Mouse (Mus musculus): Measurements from ENCODE around the gene Tex30. TPM values are rescaled to one million over a fixed set of nuclear protein-coding genes. Genes with fewer than 3 reads are reported as not detected.
"Not testable (repeated sequence)": the region's sequence is repeated elsewhere in the genome, so short reads cannot be mapped to it uniquely, and the experiment has no call there.

The Tex30 gene
- polyA plus RNA-seq, 1 experiment: 6.0 TPM

DNA sequence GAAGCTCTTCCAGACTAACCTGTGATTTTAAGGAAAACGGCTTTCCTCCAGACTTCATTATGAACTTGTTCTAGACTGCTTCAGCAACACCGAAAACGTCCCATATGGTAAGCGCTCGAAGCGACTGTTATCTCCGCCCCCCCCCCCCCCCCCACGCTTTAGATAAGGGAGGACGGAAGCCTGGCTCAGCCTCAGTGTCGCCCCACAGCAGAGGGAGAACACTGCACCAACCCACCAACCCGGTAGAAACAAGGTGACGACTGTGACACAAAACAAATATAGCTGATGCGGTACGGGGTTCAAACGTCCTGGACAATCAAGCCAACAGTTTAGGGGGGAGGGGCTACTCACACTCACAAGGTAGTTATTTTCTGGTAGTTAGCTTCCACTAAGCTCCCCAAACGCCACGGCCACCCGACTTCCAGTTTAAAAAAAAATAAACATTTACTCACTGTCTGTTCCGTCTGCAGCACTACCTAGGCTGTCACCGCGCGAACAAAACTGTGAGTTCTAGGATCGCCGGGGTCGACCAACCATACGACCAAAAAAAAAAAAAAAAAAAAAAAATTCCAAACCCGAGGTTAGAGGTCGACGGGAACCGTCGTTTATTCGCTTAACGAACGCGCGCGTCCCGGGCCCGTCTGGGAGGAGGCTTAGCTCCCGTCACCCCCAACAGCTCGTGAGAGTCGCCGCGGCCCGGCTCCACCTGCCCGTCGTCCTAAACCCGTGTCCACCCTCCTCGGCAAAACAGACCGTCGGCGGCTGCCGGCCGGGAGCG lies 604 bp downstream of the Tex30 start:
- no peak for TF ChIP-seq POLR2A (IDR thresholded peaks at IDR 0.05; ENCODE audit: low read depth, low read length)
- TF ChIP-seq CTCF (conservative IDR thresholded peaks at IDR 0.05; ENCODE audit: insufficient read depth, insufficient read length, low read depth, low read length): no peak
- Histone ChIP-seq H3K36me3 (ENCODE audit: control insufficient read depth, insufficient read depth, low read length) (no peaks in the 10 kb centered on the region), H3K4me1 (ENCODE audit: control insufficient read depth, insufficient read depth, low read length) (no peaks in the 10 kb centered on the region), H3K27ac (ENCODE audit: insufficient read depth, low read depth, low read length) (no peak overlapping the region), H3K27me3 (replicated peaks; ENCODE audit: control insufficient read depth, insufficient read depth, low read length) (no peaks in the 10 kb centered on the region), H3K4me3 (ENCODE audit: insufficient read depth, low read depth, low read length) (peak overlapping the region; percentile 69)
- WGBS: under 1% methylated on average over 55 of the region's 55 CpGs
- DNase-seq: peak; percentile 40

DNA sequence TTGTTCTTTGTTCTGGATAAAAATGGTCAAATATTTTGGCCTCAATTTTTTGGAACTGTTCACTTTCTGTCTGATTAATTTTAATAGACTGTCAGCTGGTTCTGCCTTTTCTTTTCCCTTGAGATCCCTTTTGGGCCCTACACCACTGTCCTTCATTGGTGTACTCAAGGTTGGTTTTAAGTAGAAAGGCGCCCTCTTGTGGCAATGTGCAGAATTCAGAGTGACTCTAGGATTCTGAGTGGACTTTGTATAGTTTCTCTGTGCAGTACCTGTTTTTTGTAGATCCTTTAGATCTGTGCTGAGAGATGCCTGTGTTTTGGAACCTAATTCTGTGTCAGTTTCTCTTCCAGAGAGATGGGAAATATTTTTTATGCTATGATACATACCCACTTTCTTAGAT lies 37.6 kb downstream of the Tex30 start:
- no peak overlapping the region for H3K27ac ChIP-seq (ENCODE audit: insufficient read depth, low read depth, low read length)
- no peaks in the 10 kb centered on the region for H3K4me1 ChIP-seq (ENCODE audit: control insufficient read depth, insufficient read depth, low read length)
- H3K27me3 ChIP-seq (replicated peaks; ENCODE audit: control insufficient read depth, insufficient read depth, low read length): no peaks in the 10 kb centered on the region; the same call in 1 of the 2 replicates
- WGBS: 0% methylated on average over 1 of the region's 1 CpGs
- no peaks in the 10 kb centered on the region for H3K36me3 ChIP-seq (ENCODE audit: control insufficient read depth, insufficient read depth, low read length)
- peak; percentile 67 for DNase-seq
- no peak overlapping the region for H3K4me3 ChIP-seq (ENCODE audit: insufficient read depth, low read depth, low read length)
- TF ChIP-seq POLR2A (IDR thresholded peaks at IDR 0.05; ENCODE audit: low read depth, low read length): no peak
- no peak for TF ChIP-seq CTCF (conservative IDR thresholded peaks at IDR 0.05; ENCODE audit: insufficient read depth, insufficient read length, low read depth, low read length)

DNA sequence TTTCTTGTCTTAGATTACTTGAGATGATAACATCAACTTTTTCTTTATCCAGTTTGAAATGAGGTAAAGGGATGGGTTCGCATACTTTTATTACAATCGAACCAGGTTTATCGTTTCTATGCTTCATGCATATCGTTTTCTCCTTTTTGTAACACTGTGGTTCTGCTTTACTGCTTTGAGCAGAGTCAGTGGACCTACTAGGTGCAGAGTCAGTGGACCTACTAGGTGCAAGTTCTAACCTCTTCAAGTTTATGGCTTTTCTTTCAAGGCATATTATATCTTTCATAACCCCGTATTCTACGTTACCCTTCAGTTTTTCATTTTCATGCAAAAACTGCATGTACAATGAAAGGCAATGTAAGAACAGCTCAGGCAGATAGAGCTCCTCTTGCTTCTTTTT lies 38.8 kb downstream of the Tex30 start:
- 95% methylated on average over 6 of the region's 6 CpGs for WGBS
- Histone ChIP-seq H3K4me1 (ENCODE audit: control insufficient read depth, insufficient read depth, low read length) (no peaks in the 10 kb centered on the region), H3K27me3 (replicated peaks; ENCODE audit: control insufficient read depth, insufficient read depth, low read length) (no peaks in the 10 kb centered on the region; the same call in 1 of the 2 replicates), H3K36me3 (ENCODE audit: control insufficient read depth, insufficient read depth, low read length) (no peaks in the 10 kb centered on the region), H3K4me3 (ENCODE audit: insufficient read depth, low read depth, low read length) (no peak overlapping the region), H3K27ac (ENCODE audit: insufficient read depth, low read depth, low read length) (no peak overlapping the region)
- TF ChIP-seq CTCF (conservative IDR thresholded peaks at IDR 0.05; ENCODE audit: insufficient read depth, insufficient read length, low read depth, low read length) (no peak), POLR2A (IDR thresholded peaks at IDR 0.05; ENCODE audit: low read depth, low read length) (no peak)
- DNase-seq: no peak

DNA sequence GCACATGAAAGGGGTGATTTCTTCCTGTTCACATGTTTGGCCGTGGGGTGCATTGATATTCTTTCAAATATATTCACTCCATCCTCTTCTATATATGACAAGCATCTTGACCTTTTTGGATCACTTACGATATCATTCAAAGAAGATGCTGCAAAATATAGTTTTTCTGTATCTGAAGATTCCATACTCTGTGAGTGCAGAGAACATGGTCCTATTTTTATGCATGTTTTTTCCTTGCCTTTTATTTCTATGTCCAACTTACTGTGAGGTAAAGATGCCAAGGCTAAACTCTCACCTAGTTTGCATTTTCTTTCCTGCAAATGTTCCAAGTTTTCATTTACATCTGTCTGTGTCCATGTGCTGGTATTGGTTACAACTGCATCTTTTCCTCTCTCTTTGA lies 40.4 kb downstream of the Tex30 start, which contains the start of gene Gm8251:
Gene Gm8251 (minus strand): TSS at position 101 of the 400 bp plus-strand sequence.
- Histone ChIP-seq H3K36me3 (ENCODE audit: control insufficient read depth, insufficient read depth, low read length) (no peaks in the 10 kb centered on the region), H3K4me3 (ENCODE audit: insufficient read depth, low read depth, low read length) (no peak within 1 kb of the TSS), H3K27ac (ENCODE audit: insufficient read depth, low read depth, low read length) (no peak within 1 kb of the TSS), H3K27me3 (replicated peaks; ENCODE audit: control insufficient read depth, insufficient read depth, low read length) (no peaks in the 10 kb centered on the region; the same call in 1 of the 2 replicates), H3K4me1 (ENCODE audit: control insufficient read depth, insufficient read depth, low read length) (no peaks in the 10 kb centered on the region)
- TF ChIP-seq POLR2A (IDR thresholded peaks at IDR 0.05; ENCODE audit: low read depth, low read length) (no peak), CTCF (conservative IDR thresholded peaks at IDR 0.05; ENCODE audit: insufficient read depth, insufficient read length, low read depth, low read length) (no peak)
- no peak for DNase-seq
- WGBS: 94% methylated on average over 2 of the region's 2 CpGs

DNA sequence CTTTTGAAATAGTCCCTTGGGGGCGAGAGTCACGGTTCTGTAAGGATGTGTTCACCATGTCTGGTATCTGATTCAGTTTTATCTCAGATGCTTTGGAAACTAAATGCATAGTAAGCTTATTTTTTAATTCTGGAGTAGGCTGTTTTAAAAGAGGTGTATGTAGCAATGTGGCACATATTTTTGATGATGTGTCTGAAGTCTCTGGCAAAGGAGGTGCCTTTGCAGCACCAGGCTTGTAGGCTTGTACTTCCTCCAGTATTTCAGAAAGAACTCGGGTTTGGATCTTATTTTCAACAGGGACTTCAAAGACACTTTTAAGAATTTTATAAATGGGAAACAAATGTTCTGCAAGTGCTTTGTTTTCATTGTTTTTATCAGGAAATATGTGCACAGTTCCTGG lies 44.4 kb downstream of the Tex30 start:
- Histone ChIP-seq H3K27me3 (replicated peaks; ENCODE audit: control insufficient read depth, insufficient read depth, low read length) (no peaks in the 10 kb centered on the region), H3K4me3 (ENCODE audit: insufficient read depth, low read depth, low read length) (no peak overlapping the region), H3K36me3 (ENCODE audit: control insufficient read depth, insufficient read depth, low read length) (no peaks in the 10 kb centered on the region), H3K4me1 (ENCODE audit: control insufficient read depth, insufficient read depth, low read length) (no peaks in the 10 kb centered on the region), H3K27ac (ENCODE audit: insufficient read depth, low read depth, low read length) (no peak overlapping the region)
- TF ChIP-seq CTCF (conservative IDR thresholded peaks at IDR 0.05; ENCODE audit: insufficient read depth, insufficient read length, low read depth, low read length) (no peak), POLR2A (IDR thresholded peaks at IDR 0.05; ENCODE audit: low read depth, low read length) (no peak)
- no peak for DNase-seq
- 81% methylated on average over 3 of the region's 3 CpGs for WGBS

DNA sequence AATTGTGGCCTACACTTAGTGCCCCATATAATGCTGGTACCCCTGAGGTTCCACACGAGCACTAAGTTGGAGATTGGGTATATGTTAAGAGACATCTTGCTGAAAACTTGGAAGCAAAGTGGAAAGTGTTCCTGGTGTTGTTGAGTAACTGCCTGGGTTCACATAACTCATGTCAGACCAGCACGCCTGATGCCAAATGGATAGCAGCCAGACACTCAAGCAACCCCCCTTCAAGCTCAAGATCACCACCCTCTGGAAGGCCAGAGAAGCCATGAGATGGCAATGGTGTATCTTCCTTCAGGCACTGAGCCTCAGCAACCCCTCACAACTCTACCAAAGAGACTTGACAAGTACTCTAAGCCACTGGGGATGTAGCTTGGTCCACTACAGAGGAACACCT lies 55.7 kb downstream of the Tex30 start:
- 67% methylated on average over 2 of the region's 2 CpGs for WGBS
- Histone ChIP-seq H3K4me3 (ENCODE audit: insufficient read depth, low read depth, low read length) (no peak overlapping the region), H3K36me3 (ENCODE audit: control insufficient read depth, insufficient read depth, low read length) (no peaks in the 10 kb centered on the region), H3K27me3 (replicated peaks; ENCODE audit: control insufficient read depth, insufficient read depth, low read length) (no peaks in the 10 kb centered on the region), H3K27ac (ENCODE audit: insufficient read depth, low read depth, low read length) (no peak overlapping the region), H3K4me1 (ENCODE audit: control insufficient read depth, insufficient read depth, low read length) (no peaks in the 10 kb centered on the region)
- TF ChIP-seq CTCF (conservative IDR thresholded peaks at IDR 0.05; ENCODE audit: insufficient read depth, insufficient read length, low read depth, low read length) (no peak), POLR2A (IDR thresholded peaks at IDR 0.05; ENCODE audit: low read depth, low read length) (no peak)
- DNase-seq: no peak

DNA sequence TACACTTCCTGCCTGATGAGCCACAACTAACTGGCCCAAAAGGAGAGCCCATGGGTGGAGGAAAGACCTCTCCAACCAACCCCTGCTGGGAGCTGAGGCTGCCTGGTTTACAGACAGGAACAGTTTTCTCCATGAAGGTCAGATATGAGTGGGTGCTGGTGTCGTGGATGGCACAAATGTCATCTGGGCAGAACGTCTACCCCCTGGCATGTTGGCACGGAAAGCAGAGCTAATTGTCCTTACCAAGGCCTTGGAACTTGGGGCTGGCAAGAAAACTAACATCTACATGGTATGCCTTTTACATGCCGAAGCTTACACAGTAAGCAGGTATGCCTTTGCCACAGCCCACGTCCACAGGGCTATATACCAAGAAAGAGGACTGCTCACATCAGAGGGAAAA lies 56.6 kb downstream of the Tex30 start:
- H3K36me3 ChIP-seq (ENCODE audit: control insufficient read depth, insufficient read depth, low read length); DNase-seq; H3K4me1 ChIP-seq (ENCODE audit: control insufficient read depth, insufficient read depth, low read length); H3K4me3 ChIP-seq (ENCODE audit: insufficient read depth, low read depth, low read length); H3K27me3 ChIP-seq (replicated peaks; ENCODE audit: control insufficient read depth, insufficient read depth, low read length); H3K27ac ChIP-seq (ENCODE audit: insufficient read depth, low read depth, low read length): not testable (repeated sequence)
- WGBS: 91% methylated on average over 5 of the region's 5 CpGs
